Mouse (Mus musculus): ENCODE results near the gene Mgme1. TPM values are rescaled to one million over a fixed set of nuclear protein-coding genes. Genes with fewer than 3 reads are reported as not detected.
A peak's percentile ranks its signal among the peaks of the same experiment; 100 is the strongest.

Gene Mgme1
- 4.5 and 5.2 TPM in 2 replicates for polyA plus RNA-seq (2012; rRNA removed)

DNA sequence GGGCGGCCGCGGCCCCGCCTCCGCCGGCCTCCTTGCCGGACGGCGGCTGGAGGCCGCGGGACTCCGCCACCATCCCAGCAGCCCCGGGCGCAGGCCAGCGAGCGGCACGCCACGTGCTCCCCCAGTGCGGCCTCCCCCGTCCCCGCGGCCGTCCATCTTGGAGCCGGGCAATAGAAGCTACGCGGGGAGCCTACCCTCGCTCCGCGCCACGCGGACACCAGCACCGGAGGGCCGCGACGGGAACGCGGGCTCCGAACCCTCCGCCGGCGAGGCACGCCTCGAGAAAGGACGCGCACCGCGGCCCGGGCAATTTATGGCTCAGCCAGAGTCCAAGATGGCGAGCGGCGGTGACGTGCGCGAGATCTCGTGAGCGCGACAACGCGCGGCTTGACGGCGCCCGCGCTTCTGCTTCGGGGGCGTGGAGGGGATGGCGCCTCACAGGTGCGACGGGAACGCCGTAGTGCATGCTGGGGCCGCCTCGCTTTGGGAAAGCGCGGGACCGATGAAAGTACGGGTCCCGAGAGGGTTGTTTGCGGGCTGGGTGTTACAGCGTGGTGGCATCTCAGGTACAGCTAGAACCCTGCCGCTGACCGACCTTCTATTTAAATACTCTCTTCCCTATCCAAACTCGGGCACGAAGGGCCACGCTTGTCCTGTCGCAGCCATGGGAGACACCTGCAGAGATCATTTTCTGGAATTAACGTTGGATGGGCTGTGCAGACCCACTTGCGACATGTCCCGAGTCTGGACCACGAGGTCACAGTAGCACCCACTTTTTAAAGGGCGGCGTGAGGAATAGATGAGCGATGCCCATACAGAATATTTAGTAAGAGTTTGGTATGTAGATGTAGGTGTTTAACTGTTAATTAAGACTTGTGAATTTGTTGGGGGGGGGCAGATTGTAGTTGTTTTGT lies at the start of gene Mgme1, which contains the start of gene Snx5:
Gene Mgme1 (plus strand): TSS at position 157 of the 914 bp plus-strand sequence.
Gene Snx5 (minus strand): TSS at position 400 of the 914 bp plus-strand sequence.
- no peak for DNase-seq (ENCODE audit: low read depth, low spot score)
- under 1% methylated on average over 93 of the region's 93 CpGs for WGBS

DNA sequence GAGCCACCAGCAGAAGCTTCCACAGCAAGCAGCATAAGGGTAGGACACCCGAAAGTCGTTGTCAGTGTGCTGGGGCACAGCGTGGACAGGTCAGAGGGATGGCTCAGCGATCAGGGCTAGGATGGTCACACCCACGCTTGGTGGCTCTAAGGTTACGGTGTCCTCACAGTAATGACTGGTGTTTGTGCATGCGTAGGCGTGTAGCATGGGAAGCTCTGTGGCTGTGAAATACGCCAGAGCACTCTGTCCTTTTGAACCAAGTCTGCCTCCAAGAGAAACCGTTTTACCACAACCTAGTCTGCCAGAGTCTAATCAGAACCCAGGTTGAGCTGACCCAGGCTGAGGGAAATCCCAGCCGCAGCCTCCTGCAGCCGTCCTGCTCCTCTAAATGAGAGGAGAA lies 46.1 kb upstream of the Mgme1 start:
- WGBS, result 34% methylated on average over 12 of the region's 12 CpGs
- DNase-seq (ENCODE audit: low read depth, low spot score), result no peak

DNA sequence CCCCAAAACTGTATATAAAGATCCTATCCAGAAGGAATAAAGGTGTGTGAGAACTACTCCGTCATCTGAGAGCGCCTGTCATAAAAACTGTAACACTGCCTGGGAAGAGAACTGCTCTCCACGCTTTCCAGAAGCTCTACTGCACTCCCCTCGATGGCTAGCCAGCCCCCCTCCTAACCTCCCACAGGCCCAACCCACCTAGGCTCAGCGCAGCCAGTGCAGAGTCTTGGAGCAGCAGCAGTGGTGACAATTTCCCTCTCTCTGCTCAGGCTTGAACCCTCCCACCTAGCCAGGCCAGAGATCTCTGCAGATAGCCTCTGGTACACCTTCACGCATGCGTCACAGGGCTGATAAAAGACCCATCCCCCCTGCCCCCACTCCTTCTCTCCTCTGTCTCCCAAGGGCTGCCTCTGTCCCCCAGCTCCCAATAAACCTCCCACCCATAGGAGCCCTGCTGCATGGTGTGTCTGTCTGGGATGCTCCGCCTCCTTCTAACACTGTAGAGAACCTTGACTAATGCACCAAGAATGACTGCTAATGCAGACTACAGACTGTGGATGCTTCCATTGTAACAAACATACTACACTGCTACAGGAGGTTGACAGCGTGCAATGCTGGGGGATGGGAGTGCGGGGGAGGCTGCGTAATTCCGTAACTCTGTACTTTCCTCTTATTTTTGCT lies 43.4 kb upstream of the Mgme1 start:
- WGBS, result 92% methylated on average over 12 of the region's 12 CpGs
- DNase-seq (ENCODE audit: low read depth, low spot score), result no peak

DNA sequence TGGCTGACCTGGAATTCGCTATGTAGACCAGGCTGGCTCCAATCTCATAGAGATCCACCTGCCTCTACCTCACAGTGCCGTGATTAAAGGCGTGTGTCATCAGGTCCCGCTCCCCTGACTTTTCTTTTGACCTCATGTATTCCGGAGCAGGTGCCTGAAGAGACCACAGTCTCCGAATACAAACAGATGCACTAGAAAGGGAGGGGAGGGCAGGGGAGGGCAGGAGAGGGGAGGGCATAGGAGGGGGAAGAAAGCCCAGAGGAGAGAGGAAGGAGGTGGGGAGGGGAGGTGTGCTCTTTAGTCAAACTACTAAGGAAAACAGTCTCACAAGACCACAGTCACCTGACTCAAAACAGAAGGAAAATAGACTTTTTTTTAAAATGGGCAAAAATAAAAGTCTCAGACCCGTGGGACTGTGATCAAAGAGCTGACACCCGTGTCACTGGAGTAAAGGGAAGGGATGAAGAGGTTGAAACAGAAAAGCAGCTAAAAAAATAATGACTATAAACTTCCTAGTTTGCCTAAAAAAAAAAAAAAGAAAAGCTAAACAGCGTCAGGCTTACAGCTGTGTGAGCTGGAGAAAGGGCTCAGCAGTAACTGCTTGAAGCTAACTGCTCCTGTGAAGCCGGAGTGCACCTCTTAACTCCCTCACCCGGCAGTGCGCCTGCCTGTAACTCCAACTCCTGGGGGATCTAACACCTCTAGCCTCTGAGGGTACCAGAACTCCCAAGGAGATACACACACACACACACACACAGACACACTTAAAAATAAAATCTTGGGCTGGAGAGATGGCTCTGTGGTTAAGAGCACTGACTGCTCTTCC lies 41.7 kb upstream of the Mgme1 start:
- 74% methylated on average over 12 of the region's 12 CpGs for WGBS
- DNase-seq (ENCODE audit: low read depth, low spot score), result no peak

DNA sequence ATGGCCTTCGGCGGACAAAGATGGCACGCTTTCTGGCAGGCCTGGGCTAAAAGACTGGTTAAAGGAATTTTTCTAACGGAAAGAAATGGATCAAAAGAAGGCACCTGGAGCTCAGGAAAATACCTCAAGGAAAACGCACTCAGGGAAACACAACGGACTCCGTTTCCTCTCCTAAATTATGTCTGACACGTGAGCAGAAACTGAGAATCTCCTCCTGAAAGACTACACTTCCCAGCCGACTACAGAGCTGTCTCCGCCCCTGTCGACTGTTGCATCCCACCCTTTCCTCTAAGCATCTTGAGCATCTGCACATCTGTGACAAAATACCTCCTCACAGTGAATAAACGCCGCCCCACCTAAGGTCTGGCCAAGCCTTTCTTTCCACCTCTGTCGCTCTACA lies 40.8 kb upstream of the Mgme1 start:
- DNase-seq (ENCODE audit: low read depth, low spot score), result no peak
- WGBS, result 84% methylated on average over 14 of the region's 14 CpGs

DNA sequence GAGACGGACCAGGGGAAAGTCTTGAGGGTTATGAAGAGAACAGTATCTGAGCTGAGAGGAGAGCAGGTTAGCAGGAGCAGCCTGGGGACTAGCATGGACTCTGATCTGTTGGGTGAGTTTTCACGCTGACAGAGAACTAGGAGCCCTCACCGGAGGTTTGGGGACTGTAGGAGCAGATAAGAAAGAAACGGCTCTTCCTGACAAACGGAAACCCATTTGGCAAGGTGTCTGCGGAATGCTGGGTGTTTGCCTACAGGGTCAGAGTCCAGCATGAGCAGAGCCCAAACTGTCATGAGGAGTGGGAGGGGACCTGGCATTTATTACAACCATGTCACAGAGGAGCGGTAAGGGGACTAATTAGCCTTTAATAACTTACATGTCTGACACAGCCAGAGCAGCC lies 40.0 kb upstream of the Mgme1 start:
- DNase-seq (ENCODE audit: low read depth, low spot score), result peak; percentile 38
- WGBS, result 19% methylated on average over 7 of the region's 7 CpGs

DNA sequence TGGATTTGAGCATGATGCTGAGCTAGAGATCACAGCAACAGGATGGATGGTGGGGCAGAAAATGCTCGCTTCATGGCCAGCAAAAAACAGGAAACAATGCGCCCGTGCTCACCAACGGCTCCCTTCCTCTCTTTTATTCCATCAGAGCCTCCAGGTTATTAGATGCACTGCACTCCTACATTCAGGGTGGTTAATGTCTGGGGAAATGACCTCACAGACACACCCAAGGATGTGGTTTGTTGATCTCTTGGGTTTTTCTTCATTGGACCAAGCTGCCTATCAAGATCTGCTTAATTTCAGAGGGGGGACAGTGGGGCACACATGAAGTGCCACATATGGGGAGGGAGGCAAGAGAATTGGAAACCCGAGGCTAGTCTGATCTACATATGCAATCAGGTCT lies 39.3 kb upstream of the Mgme1 start:
- WGBS, result 35% methylated on average over 5 of the region's 5 CpGs
- no peak for DNase-seq (ENCODE audit: low read depth, low spot score)

DNA sequence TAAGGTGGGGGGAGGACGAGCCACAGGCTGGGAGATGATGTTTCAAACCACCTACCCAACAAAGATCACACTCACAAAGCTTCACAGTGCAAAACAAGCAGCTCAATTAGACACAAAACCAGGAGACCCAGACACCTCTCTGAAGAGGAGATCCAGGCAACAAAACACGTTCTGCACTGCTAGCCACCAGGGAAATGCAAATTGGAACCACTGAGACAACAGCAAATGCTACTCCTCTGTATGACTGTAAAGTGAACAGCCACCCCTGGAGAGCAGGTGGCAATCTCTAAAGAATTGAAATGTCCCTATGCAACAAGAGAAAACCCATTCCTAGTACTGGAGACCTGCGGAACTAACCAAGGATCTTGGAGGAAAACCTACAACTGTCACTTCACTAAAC lies 36.9 kb upstream of the Mgme1 start:
- DNase-seq (ENCODE audit: low read depth, low spot score), result no peak
- 81% methylated on average over 3 of the region's 3 CpGs for WGBS

DNA sequence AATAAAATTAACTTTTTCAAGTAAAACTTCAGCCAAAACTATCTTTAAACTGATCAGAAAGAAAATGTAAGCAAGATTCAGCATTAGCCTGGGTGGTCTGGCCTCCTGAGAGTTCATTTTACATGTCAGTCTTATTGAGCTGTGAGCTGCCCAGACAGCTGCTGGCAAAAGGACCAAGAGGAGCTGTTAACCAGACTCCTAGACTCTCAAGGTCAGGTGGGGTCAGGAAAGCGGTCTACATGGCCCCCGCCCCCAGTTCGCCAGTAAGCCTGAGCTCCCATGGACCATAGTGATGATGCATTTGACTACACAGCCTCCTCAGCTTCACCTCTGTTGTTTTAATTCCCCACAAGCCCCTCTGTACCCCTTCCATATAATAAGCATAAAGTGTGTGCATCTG lies 34.7 kb upstream of the Mgme1 start:
- DNase-seq (ENCODE audit: low read depth, low spot score), result no peak
- 86% methylated on average over 3 of the region's 3 CpGs for WGBS

DNA sequence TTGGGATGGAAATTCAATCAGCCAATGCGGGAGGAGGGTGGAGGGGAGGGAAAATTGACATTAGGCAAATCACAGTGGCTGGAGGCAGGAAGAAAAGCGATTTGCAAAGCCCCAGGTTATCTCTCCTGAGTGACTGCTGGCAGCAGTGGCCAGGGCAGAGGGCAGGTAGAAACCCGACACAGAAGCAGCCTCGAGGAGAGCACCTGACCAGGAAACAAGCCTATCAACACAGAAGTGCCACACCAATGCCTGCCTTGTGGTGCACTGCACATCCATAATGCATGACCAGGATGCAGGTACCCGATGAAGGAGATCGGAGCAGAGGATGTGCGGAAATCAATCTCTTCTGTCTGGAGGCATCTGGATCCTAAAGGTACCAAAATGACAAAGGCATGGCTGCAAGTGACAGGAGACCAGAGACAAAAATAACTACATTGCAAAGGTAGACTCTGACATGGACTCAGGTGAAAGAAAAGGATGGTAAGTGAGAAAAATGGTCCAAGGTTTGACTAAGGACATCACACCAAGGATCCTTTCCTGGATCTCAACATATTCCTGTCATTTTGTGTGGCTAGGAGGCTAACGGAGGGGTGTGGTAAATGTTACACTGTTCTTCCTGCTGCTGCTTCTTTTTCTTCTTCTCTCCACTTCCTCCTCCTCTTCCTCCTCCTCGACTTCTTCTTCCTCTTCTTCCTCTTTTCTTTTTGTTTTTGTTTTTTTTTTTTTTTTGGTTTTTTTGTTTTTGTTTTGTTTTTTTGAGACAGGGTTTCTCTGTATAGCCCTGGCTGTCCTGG lies 33.5 kb upstream of the Mgme1 start:
- DNase-seq (ENCODE audit: low read depth, low spot score), result no peak
- WGBS, result 65% methylated on average over 9 of the region's 9 CpGs

DNA sequence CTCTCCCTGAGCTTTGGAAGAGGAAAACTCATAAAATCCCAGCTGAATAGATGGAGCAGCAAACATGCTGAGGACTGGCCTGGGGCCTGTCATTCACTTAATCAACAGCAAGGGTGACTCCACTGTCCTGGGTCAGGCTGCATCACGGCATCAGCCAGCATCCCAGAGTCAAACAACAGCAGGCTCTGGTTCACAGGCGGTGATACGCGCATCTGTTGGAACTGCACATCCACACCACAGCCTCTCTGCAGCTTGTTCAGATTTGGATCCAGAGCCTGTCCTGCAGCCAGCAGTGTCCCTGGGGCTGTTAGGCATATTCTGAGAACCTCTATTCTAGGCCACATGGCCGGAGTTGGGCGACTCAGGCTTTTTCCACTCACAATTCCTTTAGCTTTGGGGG lies 32.1 kb upstream of the Mgme1 start:
- WGBS, result 68% methylated on average over 6 of the region's 6 CpGs
- no peak for DNase-seq (ENCODE audit: low read depth, low spot score)

DNA sequence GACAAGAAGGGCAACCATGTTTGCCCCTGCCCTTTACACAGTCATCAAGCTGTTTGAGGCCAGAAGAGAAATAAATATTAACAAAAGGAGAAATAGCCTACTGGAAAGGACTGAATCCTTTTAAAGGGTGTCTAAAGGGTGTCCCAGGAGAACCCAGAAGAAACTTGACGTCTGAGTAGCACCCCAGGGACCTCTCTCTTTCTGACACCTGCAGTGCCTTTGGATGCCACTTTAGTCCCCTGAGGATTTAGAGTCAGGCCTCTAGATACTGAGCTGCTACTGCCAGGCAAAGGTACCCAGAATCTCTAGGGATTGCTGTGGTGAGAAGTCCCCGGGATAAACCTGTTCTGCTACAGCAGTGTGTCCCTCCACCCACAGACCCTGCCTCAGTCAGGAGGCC lies 31.1 kb upstream of the Mgme1 start:
- 42% methylated on average over 2 of the region's 2 CpGs for WGBS
- DNase-seq (ENCODE audit: low read depth, low spot score), result no peak

DNA sequence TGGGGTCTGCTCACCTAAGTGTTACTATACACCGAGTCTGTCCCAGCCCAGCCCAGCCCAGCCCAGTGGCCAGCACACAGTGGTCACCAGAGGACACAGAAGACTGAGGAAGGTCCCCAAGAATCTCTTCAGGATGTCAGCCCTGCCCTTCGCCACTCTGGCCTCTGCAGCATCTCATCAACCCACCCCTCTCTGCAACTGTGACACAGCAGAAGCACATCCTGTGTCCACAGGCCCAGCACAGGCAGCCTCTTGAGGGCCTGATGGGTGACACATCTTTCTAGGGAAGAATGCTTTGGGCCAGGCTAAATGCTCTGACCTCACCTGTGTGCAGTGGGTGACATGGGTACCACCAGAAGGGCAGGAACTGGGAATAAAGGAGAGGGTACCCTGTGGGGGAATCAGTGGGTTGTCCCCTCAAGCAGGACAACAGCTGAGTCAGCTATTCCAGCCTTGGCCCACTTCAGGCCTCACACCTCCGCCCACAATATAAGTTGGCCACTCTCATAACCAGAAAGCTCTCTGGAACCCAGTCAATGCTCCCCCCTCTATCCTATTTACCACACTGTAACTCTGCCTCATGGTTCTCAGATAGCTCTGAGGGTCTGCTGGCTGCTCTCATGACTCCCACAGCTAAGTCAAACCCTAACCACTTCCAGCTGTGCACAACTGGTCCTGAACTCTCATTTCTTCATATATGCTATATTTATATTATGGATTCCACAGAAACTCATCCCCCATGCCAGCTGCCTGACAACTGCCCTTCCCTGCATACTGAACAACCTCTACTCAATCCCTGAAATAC lies 30.2 kb upstream of the Mgme1 start:
- no peak for DNase-seq (ENCODE audit: low read depth, low spot score)

DNA sequence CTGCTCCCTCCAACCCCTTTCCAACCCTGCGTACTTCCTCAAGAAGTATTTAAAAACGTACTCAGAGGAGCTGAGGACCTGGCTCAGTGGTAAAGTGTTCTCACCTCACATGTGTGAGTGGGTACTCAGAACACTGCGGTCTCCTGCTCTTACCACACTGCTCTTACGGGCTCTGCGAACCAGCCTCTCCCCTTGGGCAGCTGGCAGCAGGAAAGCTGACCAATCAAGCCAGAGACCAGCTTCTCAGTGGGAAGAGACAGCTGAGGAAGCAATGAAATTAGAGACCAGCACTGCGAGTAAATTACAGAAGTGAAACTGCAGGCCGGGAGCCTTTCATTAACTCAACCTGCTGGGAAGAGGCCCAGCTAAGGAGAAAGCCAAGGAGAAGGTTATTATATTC lies 25.0 kb upstream of the Mgme1 start:
- no peak for DNase-seq (ENCODE audit: low read depth, low spot score)
- WGBS, result 68% methylated on average over 7 of the region's 7 CpGs

More for the DNA sequence above, 30.2 kb upstream of the Mgme1 start:
- 80% methylated on average over 3 of the region's 3 CpGs for WGBS

DNA sequence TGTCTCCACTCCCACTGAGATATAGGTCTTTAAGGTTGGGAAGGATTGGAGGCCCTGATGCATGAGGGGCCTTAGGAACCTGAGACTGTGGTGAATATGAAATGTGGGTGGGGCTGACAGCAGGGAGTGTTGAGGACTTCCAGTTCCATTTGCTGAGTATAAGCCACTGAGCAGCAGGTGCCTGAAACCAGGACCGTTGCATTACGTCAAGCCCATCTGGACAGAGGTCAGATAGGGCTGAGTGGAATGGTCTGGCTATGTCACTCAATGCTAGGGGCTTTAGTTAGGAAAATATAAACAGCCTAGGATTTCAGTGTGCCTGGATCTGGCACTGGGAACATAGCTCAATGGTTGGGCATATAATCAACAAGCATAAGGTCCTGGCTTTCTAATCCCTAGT lies 24.2 kb upstream of the Mgme1 start:
- WGBS, result 68% methylated on average over 2 of the region's 2 CpGs

DNA sequence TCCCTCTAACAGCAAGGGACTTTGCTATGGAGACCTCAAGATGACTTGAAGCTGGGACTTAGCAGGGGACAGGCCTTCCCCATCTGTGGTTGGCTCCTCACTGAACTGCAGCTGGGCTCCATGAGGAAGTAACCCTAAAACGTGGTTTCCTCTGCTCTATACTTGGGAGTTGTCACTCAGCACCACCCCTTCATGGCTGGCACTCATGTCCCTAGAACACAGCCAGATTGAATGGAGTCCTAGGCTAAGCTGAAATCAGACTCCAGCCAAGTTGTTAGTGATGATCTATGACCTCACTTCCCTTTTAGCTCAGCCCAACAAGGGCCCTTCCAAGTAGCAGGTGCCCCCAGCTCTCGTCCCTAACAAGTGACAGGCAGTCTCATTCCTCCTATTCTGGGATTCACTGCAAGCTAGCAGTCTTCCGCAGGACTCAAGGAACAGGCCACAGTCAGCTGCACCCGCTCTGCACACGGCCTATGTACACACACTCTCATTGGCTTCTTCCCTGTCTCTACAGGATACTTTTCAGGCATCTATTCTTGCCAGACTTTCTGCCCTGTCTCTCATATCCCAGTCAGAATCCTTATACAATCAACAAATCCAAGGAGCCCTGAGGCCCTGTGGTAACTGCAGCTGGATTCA lies 23.0 kb upstream of the Mgme1 start:
- WGBS, result 31% methylated on average over 5 of the region's 5 CpGs
- DNase-seq (ENCODE audit: low read depth, low spot score), result no peak

More for the DNA sequence above, 24.2 kb upstream of the Mgme1 start:
- no peak for DNase-seq (ENCODE audit: low read depth, low spot score)

DNA sequence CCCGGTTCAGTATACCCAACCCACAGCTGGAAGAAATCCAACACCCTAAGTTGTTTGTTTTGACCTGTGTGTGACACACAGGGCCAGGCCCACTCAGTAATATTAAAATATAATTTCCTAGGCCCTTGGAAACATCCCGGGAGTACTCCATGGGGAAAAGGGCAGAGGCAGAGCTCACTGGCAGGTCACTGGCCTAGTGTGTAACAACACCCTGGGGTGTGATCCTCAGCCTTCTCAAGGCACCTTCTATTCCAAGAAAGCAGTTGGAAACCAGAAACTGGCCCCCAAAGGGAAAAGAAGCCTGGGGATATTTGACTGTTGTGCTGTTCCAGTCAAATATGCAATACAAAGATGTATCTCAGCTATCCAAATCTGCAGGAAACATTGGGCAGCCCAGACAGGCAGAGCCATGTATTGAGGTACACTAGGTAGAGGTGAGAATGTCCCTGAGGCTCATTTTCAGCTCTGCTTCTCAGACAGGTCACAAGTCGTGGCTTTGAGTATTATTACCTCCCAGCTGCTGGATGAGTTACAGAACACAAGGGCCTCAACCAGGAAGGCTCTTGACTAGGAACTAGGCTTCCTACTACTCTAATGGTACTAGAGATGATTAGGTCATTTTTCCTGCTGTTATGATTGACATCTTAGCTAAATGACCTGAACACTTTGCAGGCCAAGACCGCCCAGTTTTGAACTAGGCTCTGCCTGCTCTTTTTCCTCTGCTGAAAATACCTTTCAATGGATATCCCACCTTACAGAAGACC lies 21.7 kb upstream of the Mgme1 start:
- 37% methylated on average over 4 of the region's 4 CpGs for WGBS
- no peak for DNase-seq (ENCODE audit: low read depth, low spot score)
